Mouse (Mus musculus) CH12.LX (cell line): ENCODE measurements at regions not wholly inside any gene's neighbourhood (a gene's known extent, or its start where the extent isn't known, plus 50 kb on each side); places are given as distances from the start of the nearest gene placed in this dataset.

ENCODE experiments used
- CTCF ChIP-seq, 2 experiments: IDR thresholded peaks in 1 of 2; conservative IDR thresholded peaks in 1 of 2; 2 replicates each; pipeline ENCODE4 v1.5.1; 2011 to 2012; ENCODE audit warnings: low read depth in 2 of 2, low read length in 2 of 2, improper control_type of control experiment in 1 of 2, inconsistent platforms in 1 of 2, mild to moderate bottlenecking in 1 of 2, moderate library complexity in 1 of 2
- EP300 ChIP-seq: IDR thresholded peaks from 2 replicates; pipeline ENCODE4 v1.6.1; 2011; ENCODE audit warnings: low read length, improper control_type of control experiment
- GABPA ChIP-seq: IDR thresholded peaks from 2 replicates; pipeline ENCODE4 v1.6.1; 2012; ENCODE audit warnings: low read depth, low read length, improper control_type of control experiment, inconsistent platforms; ENCODE audit not compliant: insufficient replicate concordance
- MAFK ChIP-seq: IDR thresholded peaks from 2 replicates; pipeline ENCODE4 v1.6.1; 2011; ENCODE audit warnings: low read length, improper control_type of control experiment; ENCODE audit not compliant: insufficient replicate concordance
- MAX ChIP-seq: IDR thresholded peaks from 2 replicates; pipeline ENCODE4 v1.6.1; 2011; ENCODE audit warnings: low read length, improper control_type of control experiment
- MYC ChIP-seq: IDR thresholded peaks from 2 replicates; pipeline ENCODE4 v1.6.1; 2011; ENCODE audit warnings: low read depth, mild to moderate bottlenecking, improper control_type of control experiment, low read length
- NELFE ChIP-seq: IDR thresholded peaks from 2 replicates; pipeline ENCODE4 v1.6.1; 2011; ENCODE audit warnings: low read depth, low read length, improper control_type of control experiment
- POLR2A ChIP-seq: IDR thresholded peaks from 2 replicates; pipeline ENCODE4 v1.6.1; 2011; ENCODE audit warnings: low read depth, mild to moderate bottlenecking, improper control_type of control experiment, low read length
- RCOR1 ChIP-seq: conservative IDR thresholded peaks from 2 replicates; pipeline ENCODE4 v1.6.1; 2012; ENCODE audit warnings: low read depth, mild to moderate bottlenecking, inconsistent platforms, low read length, improper control_type of control experiment
- TBP ChIP-seq: conservative IDR thresholded peaks from 2 replicates; pipeline ENCODE4 v1.6.1; 2011; ENCODE audit warnings: low read depth, low read length, improper control_type of control experiment

GRCm38 (mm10) chr19:56120723-56121122 is 166.2 kb upstream of the Habp2 start:
- TF ChIP-seq MAX (no peak), RCOR1 (no peak), EP300 (no peak), CTCF (conservative IDR thresholded peaks at IDR 0.05 in 1 of 2, IDR thresholded peaks at IDR 0.05 in 1 of 2; ENCODE audit: low read depth in 2 of 2, low read length in 2 of 2) (no peak), MAFK (no peak), NELFE (no peak), POLR2A (no peak), GABPA (no peak), MYC (no peak), TBP (no peak)
